Mouse (Mus musculus): ENCODE results near the gene Cabcoco1.
A peak's percentile ranks its signal among the peaks of the same experiment; 100 is the strongest.

The Cabcoco1 gene

DNA sequence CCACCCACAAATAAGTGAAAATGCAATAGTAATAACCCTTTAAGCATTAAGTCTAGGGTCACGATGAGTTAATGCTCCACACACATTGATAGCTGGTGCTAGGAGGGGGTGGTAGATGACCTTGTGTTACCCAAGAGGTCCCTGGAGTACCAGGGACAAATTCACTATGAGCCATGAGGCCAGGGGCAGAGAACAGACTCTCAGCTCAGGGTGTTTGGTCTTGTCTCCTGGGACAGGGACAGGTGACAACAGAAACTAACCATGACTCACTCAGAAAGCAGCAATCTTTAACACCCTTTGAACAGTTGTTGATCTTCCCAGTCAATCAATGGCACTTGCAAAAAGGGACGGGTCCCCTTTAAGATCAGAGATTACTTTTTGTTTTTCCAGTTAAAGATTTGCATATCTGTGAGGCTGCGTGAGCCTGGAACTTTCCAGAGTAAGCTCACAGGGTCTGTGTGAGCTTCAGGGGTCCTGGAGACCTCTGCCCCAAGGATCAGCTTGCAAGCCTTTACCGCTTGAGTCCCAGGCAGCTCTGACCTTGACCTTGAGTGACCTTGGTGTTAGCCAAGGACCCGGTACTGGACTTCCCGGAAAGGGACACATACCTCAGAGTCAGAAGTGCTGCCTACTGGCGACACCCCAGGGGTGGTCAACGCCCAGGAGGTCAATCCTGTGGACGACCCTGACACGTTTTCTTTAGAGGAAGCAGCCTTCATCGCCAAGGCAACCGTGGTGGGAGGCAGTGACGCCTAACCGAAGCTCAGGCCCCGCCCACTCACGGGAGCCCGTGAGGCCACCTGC is at the start of gene Cabcoco1:
Gene Cabcoco1, minus strand, starts transcription at position 758 of the 804 bp plus-strand sequence.
- peak; percentile 78 for DNase-seq (ENCODE audit: low spot score)

DNA sequence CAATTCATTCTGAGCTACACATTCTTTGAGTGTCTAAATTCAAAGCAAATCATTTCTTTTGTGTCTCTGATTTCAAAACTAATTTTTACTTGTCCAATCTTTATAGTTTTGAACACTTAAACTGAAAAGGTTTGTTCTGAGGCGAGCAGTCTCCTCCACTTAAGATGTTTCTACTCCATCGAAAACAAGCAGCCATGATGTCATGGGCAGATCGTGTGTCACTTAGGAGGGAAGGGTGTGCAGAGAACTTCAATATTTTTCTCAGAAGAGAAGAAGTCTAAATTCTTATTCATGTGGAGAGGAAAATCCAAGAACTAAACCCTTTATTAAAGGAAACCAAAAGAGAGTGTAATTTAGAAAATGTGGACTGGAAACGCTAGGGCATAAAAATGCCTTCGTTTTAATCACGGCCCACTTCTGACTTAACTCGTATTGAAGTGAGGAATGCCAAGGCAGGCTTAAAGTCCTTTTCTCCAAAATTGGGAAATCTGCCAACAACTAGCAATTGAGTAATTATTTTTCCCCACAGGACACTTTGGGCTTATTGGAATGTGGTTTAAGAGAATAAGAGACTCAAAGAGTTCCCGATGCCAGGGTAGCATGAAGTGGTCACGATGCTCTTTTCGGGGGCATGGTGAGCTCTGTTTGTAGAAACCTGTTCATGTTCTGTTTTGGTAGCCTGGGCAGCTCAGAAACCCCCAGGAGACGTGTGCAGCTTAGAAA is 48.0 kb upstream of the Cabcoco1 start:
- DNase-seq (ENCODE audit: low spot score): peak; percentile 41

GRCm38 (mm10) chr10:68587416-68588040 is 45.8 kb upstream of the Cabcoco1 start:
- no peak for DNase-seq (ENCODE audit: low spot score)

- DNase-seq (ENCODE audit: low spot score): no peak
These were observed 35.6 kb upstream of the Cabcoco1 start for GRCm38 (mm10) chr10:68577321-68577720.

DNA sequence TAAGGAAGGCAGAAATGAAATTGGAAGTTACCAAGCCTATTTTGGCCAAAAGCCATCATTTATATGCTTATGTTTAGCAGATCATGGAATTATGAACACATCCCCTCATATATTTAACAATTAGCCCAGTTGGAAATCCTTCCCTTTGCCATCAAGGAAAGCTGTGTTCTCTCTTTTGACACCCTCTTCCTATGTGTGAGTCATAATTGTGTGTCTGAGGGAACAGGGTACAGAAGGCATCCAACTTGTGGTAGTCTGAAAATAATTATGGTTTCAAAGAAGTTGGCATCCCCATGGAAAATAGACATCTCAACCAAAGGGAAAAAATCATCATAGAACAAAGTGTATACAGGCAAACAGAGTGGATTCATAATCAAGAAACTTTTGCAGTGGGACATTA is 26.5 kb upstream of the Cabcoco1 start:
- no peak for DNase-seq (ENCODE audit: low spot score)

GRCm38 (mm10) chr10:68562344-68562743 is 20.6 kb upstream of the Cabcoco1 start:
- DNase-seq (ENCODE audit: low spot score): no peak

GRCm38 (mm10) chr10:68558828-68559219 is 17.1 kb upstream of the Cabcoco1 start:
- DNase-seq (ENCODE audit: low spot score): no peak

DNA sequence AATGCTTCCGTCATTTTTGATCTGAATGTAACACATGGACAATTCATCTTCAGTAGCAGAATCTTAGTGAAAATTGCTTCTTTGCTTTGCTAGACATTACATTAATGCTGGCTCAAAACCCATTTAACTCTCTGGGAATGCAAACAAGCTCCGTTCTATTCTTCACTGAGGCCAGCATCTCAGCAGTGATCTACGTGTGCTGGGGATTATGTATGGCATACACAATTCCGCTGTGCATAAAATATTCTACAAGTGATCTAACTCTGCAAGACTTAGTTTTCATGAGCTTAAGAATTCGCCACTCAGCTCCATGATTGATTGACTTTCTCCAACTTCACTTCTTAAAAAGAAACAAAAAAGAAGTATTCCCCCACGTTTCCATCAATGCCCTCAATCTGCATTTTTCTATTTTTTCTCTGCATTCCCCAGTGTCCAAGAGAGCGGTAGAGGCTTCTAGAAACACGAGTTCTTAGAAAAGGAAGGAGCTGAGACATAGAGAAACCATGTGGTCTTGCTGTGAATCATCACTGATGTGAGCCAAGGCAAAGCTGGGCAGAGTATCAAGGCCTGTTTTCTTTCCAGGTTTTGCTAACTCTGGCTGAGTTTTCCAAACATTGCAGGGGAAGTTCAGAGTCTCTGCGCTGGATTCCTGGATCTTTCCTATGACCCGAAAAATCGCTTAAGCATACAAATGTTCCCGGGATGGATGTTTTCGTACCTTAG is 16.6 kb upstream of the Cabcoco1 start:
- peak; percentile 67 for DNase-seq (ENCODE audit: low spot score)

DNA sequence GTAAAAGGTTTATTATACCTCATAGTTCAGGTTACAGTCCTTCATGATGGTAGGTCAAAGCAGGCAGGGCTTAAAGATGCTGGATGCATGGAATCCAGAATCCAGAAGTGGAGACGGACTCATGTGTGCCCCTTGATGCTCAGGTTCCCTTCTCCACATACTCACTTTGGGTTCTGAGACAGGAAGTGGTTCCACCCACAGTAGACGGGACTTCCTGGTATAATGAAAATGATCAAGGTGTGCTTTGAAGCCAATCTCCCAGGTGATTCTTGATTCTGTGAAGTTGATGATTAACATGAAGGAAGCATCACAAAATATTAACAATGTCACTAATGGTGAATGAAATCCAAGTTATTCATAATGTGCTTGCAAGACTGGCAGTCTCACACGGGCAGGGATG is 12.0 kb upstream of the Cabcoco1 start:
- DNase-seq (ENCODE audit: low spot score): no peak

DNA sequence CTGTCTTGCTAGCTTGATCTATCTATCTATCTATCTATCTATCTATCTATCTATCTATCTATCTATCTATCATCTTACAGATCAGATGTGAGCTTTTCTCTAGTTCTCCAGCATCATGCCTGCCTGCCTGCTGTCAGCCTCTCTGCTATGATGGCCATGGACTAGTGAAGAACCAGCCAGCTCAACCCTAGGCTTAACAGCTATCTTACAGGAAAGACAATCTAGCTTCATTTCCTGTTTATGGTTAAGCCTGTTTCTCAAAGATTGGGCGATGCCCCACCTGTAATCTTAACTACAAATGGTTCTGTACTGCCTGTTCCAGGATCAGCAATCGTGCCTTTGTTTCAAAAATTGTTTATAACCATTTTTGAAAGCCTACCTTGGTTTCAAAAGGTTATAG is 10.9 kb upstream of the Cabcoco1 start:
- DNase-seq (ENCODE audit: low spot score): no peak

GRCm38 (mm10) chr10:68551316-68551715 is 9.6 kb upstream of the Cabcoco1 start:
- no peak for DNase-seq (ENCODE audit: low spot score)

DNA sequence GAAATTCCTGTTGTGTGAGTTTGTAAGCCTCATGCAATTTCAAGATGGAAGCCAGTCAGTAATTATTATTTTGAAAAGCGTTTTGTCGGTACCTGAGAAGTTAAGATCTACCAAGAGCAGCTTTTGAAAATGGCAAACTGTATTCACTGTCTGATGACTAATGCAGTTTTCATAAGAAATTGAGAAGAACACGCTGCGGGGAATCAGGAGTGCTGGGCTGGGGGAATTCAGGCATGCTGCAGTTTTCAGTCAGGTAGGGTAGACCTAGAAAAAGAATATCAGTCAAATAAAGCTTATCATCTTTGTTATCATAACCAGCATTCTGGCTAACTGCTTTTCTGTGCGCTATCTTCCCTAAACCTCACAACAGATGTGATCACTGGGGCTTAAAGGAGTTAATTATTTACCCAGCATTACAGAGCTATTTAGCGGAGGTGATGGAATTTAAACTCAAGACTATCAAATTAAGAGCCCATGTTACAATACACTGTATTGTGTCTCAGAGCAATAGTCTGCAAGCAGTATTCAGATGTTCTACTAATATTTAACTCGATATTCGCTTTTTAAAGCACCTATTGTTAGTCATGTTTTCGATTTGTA is 9.1 kb upstream of the Cabcoco1 start:
- no peak for DNase-seq (ENCODE audit: low spot score)

GRCm38 (mm10) chr10:68543107-68543506 is 1.4 kb upstream of the Cabcoco1 start:
- no peak for DNase-seq (ENCODE audit: low spot score)

DNA sequence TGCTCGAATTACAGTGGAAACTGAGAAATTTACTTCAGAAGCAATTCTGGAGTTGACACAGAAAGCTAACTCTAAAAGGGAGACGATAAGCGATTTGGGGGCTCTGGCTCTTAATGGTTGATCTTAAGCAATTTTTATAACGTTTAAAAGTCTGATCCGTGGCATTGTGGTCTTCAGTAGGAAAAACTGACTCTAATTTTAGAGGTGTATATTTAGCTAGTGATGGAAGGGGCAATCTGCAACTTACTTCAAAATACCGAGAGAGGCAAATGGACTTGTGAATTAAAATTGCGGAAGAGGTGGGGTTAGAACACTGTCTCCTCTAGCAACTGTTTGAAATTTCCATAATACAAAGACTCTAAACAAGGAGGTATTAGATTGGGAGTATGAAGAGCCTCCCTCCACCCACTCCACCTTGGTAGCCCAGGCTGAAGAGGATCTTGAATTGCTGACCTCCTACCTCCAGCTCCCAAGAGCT is 286 bp upstream of the Cabcoco1 start:
- no peak for DNase-seq (ENCODE audit: low spot score)

DNA sequence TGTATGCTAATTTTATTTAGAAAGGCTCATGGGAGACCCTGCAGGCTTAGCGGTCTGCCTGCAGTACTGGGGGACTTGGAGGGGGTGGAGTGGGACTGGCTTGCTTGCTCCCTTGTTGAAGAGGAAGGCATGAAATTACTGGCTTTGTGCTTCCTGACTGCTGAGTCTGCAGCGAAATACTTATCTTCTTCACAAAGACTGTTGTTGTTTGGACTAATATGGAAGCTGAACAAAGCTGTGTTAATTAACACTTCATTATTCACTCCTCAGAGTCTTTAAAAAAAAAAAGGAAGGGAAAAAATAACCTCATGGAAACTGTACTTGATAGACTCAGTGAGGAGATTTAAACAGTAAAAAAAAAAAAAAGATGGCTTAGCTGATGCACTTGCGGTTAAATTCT is 1.1 kb downstream of the Cabcoco1 start:
- no peak for DNase-seq (ENCODE audit: low spot score)

DNA sequence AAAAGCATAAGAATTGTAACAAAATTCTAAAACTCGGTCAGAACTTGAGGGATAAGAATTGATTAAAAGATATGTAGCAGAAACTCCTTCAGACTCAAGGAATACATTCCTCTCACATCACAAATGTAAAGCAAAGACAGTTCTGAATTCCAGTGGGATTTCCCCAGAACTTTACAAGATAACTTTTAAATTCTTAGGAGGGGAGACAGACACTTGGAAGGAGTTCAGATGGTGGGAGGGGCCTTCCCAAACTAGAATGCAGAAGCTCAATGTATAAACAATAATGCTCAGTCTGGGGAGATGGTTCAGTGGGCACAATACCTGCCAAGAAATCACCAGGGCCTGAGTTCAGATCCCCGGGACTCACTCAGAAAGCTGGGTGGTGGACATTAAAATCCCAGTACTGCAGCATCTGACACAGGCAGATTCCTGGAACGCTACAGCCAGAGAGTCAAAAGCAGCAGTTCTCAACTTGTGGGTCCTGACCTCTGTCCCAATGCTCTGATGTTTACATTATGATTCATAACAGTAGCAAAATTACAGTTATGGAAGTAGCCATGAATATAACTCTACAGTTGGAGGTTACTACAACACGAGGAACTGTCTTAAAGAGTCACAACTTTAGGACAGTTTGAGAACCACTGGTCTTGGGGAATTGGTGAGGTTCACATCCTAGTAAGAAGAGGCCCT is 4.3 kb downstream of the Cabcoco1 start:
- no peak for DNase-seq (ENCODE audit: low spot score)

DNA sequence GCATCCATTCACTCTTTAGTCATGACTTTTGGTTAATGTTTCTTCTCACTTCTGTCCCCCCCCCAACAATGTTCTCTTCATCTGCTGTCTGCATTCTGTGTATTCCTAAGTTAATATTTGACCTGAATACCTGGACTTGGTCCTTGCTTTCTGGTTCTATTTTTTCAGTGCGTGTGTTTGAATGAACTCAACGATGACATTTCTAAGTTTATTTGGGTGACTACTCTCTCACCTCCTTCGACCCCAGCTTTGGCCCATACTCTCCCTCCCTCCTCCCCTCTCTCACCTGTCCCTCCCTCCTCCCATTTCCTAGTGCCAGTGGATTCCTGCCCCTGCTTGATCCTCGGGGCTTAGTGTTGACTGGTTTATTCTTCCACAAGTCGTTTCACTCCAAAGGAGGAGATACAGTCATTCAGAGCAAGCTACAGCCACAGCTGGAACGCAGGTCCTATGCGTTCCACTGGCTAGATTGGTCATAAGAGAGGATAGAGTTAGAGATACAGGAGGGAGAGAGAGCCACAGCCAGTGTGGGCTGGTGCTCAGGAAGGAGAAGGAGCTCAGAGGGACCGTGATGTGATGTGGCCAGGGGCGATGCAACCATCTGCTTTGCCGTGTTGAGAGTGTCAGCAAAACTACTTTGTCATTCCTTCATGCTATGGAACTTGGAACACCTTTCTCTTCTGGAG is 12.2 kb downstream of the Cabcoco1 start:
- DNase-seq (ENCODE audit: low spot score): no peak

DNA sequence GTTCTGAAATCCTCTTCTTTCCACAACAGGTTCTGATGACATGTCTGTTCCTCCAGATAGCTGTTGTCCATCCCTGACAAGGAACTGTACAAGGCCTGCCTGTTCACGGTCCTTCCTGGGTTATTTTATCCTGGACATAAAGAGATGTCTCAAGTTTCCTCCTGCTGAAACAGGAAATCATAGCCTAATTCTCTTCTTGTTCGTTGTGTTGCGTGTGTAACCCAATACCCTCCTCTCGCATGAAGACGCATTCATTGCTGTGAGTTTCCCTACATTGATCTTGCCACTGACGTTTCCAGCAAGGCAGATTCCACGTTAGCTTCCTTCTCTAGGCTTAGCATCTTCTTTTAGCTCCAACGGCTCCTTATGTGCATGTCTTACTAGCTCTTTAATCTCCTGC is 12.7 kb downstream of the Cabcoco1 start:
- no peak for DNase-seq (ENCODE audit: low spot score)

DNA sequence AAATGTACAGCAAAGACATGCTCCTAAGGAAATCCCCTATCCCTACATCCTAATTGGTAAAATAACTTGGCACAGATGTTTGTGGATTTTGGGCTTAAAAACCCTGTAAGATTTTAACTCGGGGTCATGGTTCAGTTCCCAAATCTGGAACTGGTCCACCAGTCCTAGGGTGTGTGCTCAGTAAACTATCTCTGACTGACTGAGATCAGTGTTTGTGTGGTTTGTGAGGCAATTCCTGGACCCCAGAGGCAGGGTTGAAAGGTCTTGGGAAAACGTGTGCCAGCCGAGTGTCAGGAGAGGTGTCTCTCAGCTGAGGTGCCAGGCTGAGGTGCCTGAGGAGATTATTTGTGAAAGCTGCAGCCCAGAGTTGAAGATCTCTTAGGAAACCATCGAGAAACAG is 19.6 kb downstream of the Cabcoco1 start:
- DNase-seq (ENCODE audit: low spot score): no peak

DNA sequence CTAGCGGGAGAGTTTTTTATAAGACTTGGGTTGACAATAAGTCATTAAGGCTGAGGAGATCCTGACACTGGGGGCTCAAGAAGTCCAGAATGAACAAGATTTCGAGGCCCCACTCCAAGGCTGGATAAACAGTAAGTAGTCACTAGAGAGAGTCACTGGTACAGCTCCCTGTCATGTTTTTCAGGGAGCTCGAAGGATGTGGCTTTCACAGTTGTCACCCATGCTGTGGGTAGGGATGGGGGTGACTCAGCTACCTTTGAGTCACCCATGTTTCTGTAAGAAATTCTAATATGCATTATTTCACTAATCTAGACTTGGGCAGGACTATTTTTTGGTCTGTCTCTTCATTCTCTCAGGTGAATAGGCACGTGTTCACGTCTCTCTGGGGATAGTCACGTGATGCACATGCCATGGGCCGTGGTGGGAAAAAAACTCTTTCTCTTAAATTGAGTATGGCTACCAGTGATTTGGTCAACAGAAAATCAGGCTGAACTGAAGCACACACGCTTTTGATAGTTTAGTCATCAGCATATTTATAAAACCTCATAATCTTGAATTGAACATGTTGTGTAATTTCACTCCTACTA is 29.2 kb downstream of the Cabcoco1 start:
- no peak for DNase-seq (ENCODE audit: low spot score)
